Mouse (Mus musculus) bone marrow macrophage, adult 2 months (primary cell): ENCODE data around the gene Nr1i2. TPM values are rescaled to one million over a fixed set of nuclear protein-coding genes. Genes with fewer than 3 reads are reported as not detected.

Experiments
- H3K27ac ChIP-seq: 2 replicates; pipeline ENCODE4 v1.5.1; 2012; ENCODE audit warnings: low read depth, low read length; ENCODE audit not compliant: insufficient read depth
- H3K4me1 ChIP-seq: 2 replicates; pipeline ENCODE4 v1.6.1; 2012; ENCODE audit warnings: low read length; ENCODE audit not compliant: control insufficient read depth, insufficient read depth
- H3K4me3 ChIP-seq: 2 replicates; pipeline ENCODE4 v1.5.1; 2012; ENCODE audit warnings: mild to moderate bottlenecking, low read length, moderate library complexity; ENCODE audit not compliant: insufficient read depth
- CTCF ChIP-seq: IDR thresholded peaks from 2 replicates; pipeline ENCODE4 v1.5.1; 2012; ENCODE audit warnings: low read depth, mild to moderate bottlenecking, low read length, moderate library complexity
- POLR2A ChIP-seq: IDR thresholded peaks from 2 replicates; pipeline ENCODE4 v1.6.1; 2012; ENCODE audit warnings: mild to moderate bottlenecking, low read depth, low read length, borderline replicate concordance
- polyA plus RNA-seq: library from polyadenylated mRNA; stranded (reverse); fragments of >200 nt; gene quantifications from 2 replicates; pipeline ENCODE4 v1.2.4, GENCODE M21; 2012; ENCODE audit not compliant: missing spikeins, insufficient read depth, insufficient read length

Gene Nr1i2
- polyA plus RNA-seq, 1 experiment, result not detected

GRCm38 (mm10) chr16:38308195-38308594 is 13.6 kb upstream of the Nr1i2 start:
- Histone ChIP-seq H3K4me1 (no peaks in the 10 kb centered on the region), H3K27ac (no peak overlapping the region), H3K4me3 (no peak overlapping the region)
- no peak for TF ChIP-seq POLR2A
- TF ChIP-seq CTCF, result no peak

DNA sequence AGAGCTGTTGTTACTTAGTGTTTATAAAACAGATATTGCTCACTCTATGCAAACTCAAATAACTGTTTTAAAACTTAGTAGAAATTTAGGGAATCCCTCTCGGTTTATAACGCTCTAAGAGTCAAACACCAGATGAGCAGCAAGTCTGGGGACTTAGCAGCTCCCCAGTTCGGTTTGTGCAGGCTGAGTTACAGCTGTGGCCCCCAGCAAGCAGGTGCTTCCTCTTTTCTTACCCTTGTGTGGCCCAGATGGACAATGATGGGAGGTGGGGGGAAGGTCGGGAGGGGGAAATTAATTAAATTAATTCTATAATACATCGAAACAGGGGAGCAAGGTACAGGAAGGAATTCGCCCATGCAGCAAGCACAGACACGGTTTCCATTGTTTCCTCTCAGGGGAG is 13.0 kb upstream of the Nr1i2 start:
- TF ChIP-seq CTCF, result no peak
- TF ChIP-seq POLR2A, result no peak
- Histone ChIP-seq H3K4me3 (no peak overlapping the region), H3K4me1 (no peaks in the 10 kb centered on the region), H3K27ac (no peak overlapping the region)

DNA sequence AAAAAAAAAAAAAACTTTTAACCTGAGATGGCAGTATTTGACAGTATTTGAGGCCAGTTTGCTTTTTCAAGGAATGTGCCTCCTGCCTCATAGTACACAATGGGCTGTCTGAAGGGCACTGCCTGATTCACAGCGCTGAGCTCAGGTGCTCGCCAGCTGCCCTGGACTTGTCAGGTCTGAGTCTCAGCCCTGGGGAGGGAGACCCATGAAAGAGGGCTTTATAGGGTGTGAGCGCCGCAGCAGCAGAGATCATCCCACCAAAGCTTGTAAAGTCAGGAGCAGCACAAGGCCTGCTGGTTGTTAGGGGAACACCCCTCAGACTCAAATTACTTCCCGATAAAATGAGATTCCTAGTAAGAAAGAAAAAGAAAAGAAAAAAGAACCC is 12.6 kb upstream of the Nr1i2 start:
- Histone ChIP-seq H3K27ac (no peak overlapping the region), H3K4me3 (no peak overlapping the region), H3K4me1 (no peaks in the 10 kb centered on the region)
- TF ChIP-seq CTCF, result no peak
- TF ChIP-seq POLR2A, result no peak

DNA sequence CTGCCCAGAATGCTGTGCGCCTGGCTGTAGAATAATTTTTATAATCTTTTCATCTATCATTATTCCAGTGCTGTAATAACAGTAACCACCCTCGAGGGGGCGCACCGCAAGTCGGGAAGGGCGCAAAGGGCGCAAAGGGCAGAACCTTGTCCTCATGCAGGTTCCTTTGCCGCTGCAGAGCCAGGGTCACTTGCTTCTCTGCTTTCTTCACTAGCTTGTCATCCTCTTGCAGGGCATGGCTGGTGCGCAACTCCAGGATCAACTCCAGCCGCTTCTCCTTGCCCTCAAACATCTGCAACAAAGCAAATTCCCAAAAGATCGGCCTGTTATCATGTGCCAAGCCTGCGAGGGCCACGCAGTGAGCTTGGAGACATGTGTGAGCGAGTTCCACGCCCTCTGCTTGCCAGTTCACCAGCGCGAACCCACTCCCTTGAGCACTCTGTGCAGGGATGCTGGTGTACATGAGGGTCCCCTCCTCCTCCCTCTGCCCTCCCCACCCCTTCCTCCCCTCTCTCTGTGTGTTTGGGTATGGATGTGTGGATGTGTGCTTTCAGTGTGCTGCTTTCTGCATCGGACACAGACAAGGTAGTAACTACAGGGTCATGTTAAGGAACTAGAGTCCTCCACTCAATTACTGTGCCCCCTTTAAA is 12.1 kb upstream of the Nr1i2 start:
- Histone ChIP-seq H3K4me1 (no peaks in the 10 kb centered on the region), H3K4me3 (no peak overlapping the region), H3K27ac (no peak overlapping the region)
- TF ChIP-seq CTCF (peak; percentile 54), POLR2A (no peak)

DNA sequence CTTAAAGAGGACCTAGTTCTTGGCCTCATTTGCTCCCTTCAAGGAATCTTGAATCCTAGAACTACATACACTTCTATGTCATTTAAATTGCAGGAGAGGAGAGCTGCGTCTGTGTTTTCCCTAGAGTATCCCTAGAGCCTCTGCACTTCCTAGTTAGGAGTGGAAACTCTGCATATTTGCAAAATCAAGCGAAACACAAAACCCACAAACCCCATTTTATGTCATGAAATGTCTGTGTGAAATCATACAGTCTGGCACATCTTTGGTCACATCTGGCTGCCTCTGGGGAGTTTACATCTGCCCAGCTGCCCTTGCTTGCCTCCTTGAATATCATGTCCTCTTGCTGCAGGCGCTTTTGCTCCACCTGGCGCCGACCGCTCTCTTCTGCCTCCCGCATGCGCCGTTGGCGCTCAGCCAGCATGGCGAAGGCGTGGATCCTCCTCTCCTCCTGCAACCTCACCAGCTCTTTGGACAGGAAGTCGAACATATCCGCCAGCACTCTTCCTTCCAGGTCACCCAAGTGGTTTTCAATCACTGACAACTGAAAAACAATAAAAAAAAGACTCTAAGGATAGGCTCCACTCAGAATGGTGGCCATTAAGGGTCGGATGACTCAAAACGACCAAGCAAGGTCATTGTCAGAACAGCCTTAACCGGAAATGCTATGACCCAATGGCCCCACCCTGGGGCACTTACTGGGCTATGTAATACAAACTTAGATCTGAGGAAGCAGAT is 10.0 kb upstream of the Nr1i2 start:
- Histone ChIP-seq H3K27ac (no peak overlapping the region), H3K4me3 (no peak overlapping the region), H3K4me1 (no peaks in the 10 kb centered on the region)
- TF ChIP-seq CTCF (no peak), POLR2A (no peak)

GRCm38 (mm10) chr16:38302367-38302766 is 7.7 kb upstream of the Nr1i2 start:
- TF ChIP-seq POLR2A (no peak), CTCF (no peak)
- no peak overlapping the region for H3K4me3 ChIP-seq
- no peaks in the 10 kb centered on the region for H3K4me1 ChIP-seq
- H3K27ac ChIP-seq, result no peak overlapping the region

GRCm38 (mm10) chr16:38298410-38298809 is 3.8 kb upstream of the Nr1i2 start:
- Histone ChIP-seq H3K27ac (no peak overlapping the region), H3K4me1 (no peaks in the 10 kb centered on the region), H3K4me3 (no peak overlapping the region)
- no peak for TF ChIP-seq POLR2A
- TF ChIP-seq CTCF, result no peak

- H3K4me1 ChIP-seq, result no peaks in the 10 kb centered on the region
- no peak overlapping the region for H3K27ac ChIP-seq
- no peak overlapping the region for H3K4me3 ChIP-seq
- TF ChIP-seq CTCF (no peak), POLR2A (no peak)
Observed at GRCm38 (mm10) chr16:38295349-38295930, 816 bp upstream of the Nr1i2 start.

DNA sequence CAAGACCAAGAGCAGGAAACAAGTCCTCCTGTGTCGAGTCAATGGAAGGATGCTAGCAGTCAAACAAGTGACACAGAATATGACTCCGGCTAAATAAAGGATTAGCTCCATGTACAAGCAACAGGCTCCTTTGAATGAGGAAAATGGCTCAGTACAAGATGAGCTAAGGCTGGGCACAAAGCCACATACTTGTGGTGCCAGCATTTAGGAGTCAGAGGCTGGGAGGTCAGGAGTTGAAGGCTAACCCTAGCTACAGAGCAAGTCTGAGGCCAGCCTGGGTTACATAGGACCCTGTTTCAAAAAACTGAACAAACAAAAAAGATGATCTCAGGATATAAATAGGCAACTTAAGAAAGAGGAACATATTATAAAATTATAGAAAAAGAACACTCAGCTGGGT is 4.5 kb downstream of the Nr1i2 start:
- Histone ChIP-seq H3K4me1 (peaks cover 3% of the 10 kb centered on the region), H3K27ac (no peak overlapping the region), H3K4me3 (no peak overlapping the region)
- no peak for TF ChIP-seq CTCF
- TF ChIP-seq POLR2A, result no peak

DNA sequence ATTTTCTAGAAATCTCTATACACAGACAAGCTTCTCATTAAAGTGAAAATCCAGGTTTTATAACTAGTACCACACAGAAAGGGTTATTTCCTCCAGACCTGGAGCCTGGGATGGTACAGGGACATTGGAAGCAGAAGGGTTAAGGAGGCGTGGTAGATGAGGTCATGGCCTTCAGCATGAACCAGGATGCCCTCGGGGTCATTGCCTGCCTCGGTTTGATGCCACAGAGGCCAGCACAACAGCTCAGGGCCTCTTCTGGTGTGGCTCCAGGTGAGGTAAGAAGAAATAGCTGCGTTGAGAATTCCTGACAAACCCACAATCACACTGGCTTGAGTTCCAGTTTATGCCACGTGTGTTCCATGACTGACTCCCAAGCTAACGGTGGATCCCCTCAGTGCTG is 5.8 kb downstream of the Nr1i2 start:
- H3K4me1 ChIP-seq, result peaks cover 3% of the 10 kb centered on the region
- H3K27ac ChIP-seq, result no peak overlapping the region
- no peak overlapping the region for H3K4me3 ChIP-seq
- no peak for TF ChIP-seq CTCF
- TF ChIP-seq POLR2A, result no peak
